Mouse (Mus musculus) liver, embryonic 13.5 days (tissue): ENCODE measurements at regions not wholly inside any gene's neighbourhood (a gene's known extent, or its start where the extent isn't known, plus 50 kb on each side); places are given as distances from the start of the nearest gene placed in this dataset.

Experiments
- ATAC-seq: fragments of 200-750 bp; cut with Nextera tagmentation; 2 replicates; pipeline ENCODE4 v1.8.0; 2017; ENCODE audit warnings: low read depth, mild to moderate bottlenecking, moderate number of reproducible peaks, moderate library complexity
- DNase-seq: peaks from one replicate; pipeline ENCODE4 v3.0.0; 2022
- H3K27ac ChIP-seq: fragments of 300-500 bp; sonication (generic); 2 replicates; pipeline ENCODE4 v1.5.1; 2015; ENCODE audit warnings: moderate library complexity, mild to moderate bottlenecking, inconsistent platforms
- H3K27me3 ChIP-seq: fragments of 300-500 bp; sonication (generic); 2 replicates; pipeline ENCODE4 v1.6.1; 2015; ENCODE audit warnings: mild to moderate bottlenecking, inconsistent platforms
- H3K36me3 ChIP-seq: fragments of 300-500 bp; sonication (generic); 2 replicates; pipeline ENCODE4 v1.6.1; 2015; ENCODE audit warnings: mild to moderate bottlenecking, inconsistent platforms
- H3K4me1 ChIP-seq: fragments of 300-500 bp; sonication (generic); replicated peaks from 2 replicates; pipeline ENCODE4 v1.6.1; 2015; ENCODE audit warnings: inconsistent platforms
- H3K4me2 ChIP-seq: fragments of 300-500 bp; sonication (generic); 2 replicates; pipeline ENCODE4 v1.6.1; 2015; ENCODE audit warnings: inconsistent platforms, mild to moderate bottlenecking, moderate library complexity
- H3K4me3 ChIP-seq: fragments of 300-500 bp; sonication (generic); replicated peaks from 2 replicates; pipeline ENCODE4 v1.5.1; 2015; ENCODE audit warnings: mild to moderate bottlenecking, inconsistent platforms
- H3K9ac ChIP-seq: fragments of 300-500 bp; sonication (generic); 2 replicates; pipeline ENCODE4 v1.6.1; 2015; ENCODE audit warnings: mild to moderate bottlenecking, inconsistent platforms
- H3K9me3 ChIP-seq: fragments of 300-500 bp; sonication (generic); replicated peaks from 2 replicates; pipeline ENCODE4 v1.6.1; 2016; ENCODE audit warnings: inconsistent platforms
- WGBS: fragments of 180-500 bp; shearing (Covaris S2); methylation state at CpG from one replicate; pipeline ENCODE4 v1.1.7; 2015; ENCODE audit not compliant: insufficient replicate concordance; 5-methylcytosine and 5-hydroxymethylcytosine counted together

DNA sequence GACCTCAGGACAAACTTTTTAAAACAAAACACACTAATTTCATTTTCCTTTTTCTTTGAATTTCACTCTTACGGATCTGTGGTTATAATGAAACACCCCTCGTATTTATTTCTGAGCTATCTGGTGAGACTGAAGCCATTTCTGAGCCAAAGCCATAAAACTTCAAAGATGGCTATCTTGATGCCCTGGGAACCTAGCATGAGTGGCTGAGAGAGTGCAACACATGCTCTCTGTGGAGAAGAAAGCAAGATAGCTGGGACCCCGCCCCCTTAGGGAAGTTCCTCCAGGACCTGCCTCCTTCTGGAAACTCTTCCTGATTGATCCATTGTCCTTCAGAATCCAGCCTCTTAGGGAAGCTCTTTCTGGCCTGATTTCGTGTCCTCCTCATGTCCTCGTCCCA lies 57.6 kb upstream of the Myb start:
- H3K4me3 ChIP-seq: no peak overlapping the region
- no peaks in the 10 kb centered on the region for H3K27me3 ChIP-seq
- peaks cover 37% of the 10 kb centered on the region for H3K4me1 ChIP-seq
- whole genome bisulfite sequencing: 60% methylated on average over 5 of the region's 5 CpGs
- no peak for DNase-seq
- H3K9me3 ChIP-seq: no peaks in the 10 kb centered on the region
- ATAC-seq: no peak
- no peak overlapping the region for H3K27ac ChIP-seq
- H3K36me3 ChIP-seq: no peaks in the 10 kb centered on the region
- no peak overlapping the region for H3K9ac ChIP-seq
- H3K4me2 ChIP-seq: no peak overlapping the region

DNA sequence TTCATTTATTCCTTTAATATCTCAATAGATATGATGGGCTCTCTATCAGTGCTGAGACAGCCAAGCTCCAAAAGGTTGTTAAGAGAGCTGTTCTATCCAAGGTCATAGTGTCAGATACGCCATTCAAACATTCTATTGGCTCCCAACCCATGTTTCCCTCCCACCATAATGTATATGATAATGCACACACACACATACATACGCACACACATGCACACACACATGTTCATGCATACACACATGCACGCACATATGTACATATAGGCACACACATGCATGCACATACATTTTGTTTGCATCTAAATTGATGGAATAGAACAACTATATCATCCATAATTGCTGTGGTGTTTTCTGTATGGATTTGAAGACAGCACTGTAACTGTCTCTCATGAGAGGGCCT lies 60.0 kb upstream of the Myb start:
- Histone ChIP-seq H3K9me3 (no peaks in the 10 kb centered on the region), H3K4me2 (no peak overlapping the region), H3K9ac (no peak overlapping the region), H3K27ac (peak overlapping the region; percentile 86), H3K4me3 (no peak overlapping the region), H3K27me3 (no peaks in the 10 kb centered on the region), H3K36me3 (no peaks in the 10 kb centered on the region), H3K4me1 (peaks cover 37% of the 10 kb centered on the region)
- ATAC-seq: no peak
- DNase-seq: no peak
- WGBS: 66% methylated on average over 3 of the region's 3 CpGs

DNA sequence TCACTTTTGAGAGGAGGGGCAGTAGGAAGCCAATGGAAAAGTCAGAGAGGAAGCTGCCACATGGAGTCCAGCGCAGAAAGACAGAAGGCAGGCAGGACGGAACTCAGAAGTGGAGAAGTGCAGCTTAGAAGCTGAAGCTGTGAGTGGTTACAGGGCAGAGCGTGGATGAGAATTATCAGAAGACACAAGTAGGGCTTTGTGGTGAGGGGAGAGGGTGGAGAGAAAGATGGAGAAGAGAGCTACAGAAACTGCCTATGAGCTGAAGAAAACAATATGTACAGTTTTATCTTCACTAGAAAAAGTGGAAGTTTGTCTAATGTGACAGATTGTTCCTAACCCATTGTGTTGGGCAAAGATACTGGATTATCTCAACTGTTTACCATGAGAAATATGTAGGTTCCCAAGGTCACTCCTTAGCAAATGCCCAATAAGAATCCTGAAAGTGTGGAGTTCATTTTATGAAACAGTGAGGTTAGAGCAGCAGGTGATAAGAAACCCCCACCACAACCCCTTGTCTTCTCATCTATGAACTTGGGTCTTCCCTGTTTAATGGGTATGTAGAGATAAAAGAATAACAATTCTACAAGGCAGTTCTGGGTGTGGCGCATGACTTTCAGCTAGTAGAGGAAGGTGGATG lies 60.6 kb upstream of the Myb start:
- Histone ChIP-seq H3K4me1 (peaks cover 39% of the 10 kb centered on the region), H3K4me3 (no peak overlapping the region), H3K4me2 (peak overlapping the region; percentile 33; the same call in 1 of the 2 replicates), H3K36me3 (no peaks in the 10 kb centered on the region), H3K9me3 (no peaks in the 10 kb centered on the region), H3K27ac (peak overlapping the region; percentile 86), H3K9ac (no peak overlapping the region), H3K27me3 (no peaks in the 10 kb centered on the region)
- WGBS: 17% methylated on average over 4 of the region's 4 CpGs
- DNase-seq (peak; percentile 29), ATAC-seq (peak; percentile 83)

DNA sequence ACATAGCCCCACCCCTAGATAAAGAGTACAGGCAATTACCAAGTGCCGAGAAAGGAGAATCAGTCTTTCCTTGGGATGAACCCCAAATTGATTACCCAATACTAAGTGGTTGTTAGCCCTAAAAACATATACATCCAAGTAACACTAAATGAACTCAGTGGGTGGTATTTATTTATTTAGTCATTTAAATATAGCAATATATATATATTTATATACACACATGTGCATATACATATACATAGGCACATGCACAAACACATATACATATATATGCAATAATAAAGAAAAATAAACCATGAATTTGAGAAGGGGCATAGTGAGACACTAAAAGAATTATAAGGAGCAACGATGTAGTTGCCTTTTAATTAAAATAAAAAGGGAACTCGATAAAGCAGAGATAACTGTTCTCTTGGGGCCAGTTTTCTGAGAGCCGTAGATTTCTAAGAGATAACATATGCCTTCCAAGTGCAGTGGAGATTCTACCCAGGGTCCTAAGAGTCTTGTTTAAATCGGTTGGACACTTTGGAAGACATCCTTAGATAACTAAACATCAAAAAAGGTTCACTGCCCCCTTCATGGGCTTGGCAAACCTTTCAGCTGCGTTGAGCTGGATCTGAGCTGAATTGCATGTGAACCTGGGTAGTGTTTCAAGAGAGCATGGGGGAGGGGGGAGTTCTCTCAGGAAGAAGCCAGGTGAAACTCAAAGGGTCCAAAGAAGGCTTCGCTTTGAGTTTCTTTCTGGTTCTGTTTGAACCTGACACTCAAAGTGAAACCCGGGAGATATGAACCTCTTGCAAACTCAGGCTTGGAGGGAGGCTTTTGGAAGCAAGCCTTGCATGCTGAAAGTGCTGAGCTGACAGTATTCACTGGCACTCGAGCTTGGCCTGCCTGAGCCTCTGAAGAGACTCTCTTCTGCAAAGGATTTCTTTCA lies 61.6 kb upstream of the Myb start:
- peak overlapping the region; percentile 86 for H3K27ac ChIP-seq

DNA sequence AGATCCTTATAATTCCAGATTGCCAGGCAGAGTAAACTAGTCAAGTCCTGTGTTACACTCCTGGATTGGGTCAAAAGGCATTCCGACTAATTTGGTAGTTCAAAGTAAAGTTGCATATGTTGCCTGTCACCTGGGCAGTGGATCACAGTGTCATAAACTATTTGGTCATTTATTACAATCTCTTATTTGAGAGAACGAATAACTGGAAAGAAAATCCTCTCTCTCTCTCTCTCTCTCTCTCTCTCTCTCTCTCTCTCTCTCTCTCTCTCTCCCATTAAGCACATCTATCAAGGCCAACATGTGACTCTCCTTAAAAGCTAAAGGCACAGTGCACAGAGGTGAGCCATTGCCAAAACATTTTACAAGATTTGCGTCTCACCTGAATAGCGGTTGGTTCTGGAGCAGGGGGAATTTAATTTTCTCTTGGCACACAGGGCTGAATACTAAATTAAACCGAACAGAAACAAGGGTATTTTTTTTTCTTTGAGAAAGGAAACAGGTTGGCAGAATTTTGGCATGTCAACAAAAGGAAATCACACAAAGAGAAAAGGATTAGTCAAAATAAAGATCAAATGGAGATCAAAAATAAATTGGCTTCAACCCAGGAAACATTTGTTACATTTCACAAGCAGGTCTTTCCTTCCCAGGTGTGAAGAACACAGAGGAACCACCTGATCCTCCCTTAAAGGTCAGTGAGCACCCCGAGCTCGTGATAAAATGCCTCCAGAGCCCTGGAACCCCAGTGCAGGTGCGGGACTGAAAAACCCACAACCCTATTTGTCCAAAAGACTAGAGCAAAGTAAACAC lies 62.5 kb upstream of the Myb start:
- Histone ChIP-seq H3K9ac (no peak overlapping the region), H3K27me3 (no peaks in the 10 kb centered on the region), H3K36me3 (no peaks in the 10 kb centered on the region), H3K4me1 (peaks cover 55% of the 10 kb centered on the region), H3K27ac (peak overlapping the region; percentile 61), H3K9me3 (no peaks in the 10 kb centered on the region), H3K4me2 (no peak overlapping the region), H3K4me3 (no peak overlapping the region)
- 75% methylated on average over 8 of the region's 8 CpGs for WGBS
- no peak for DNase-seq
- ATAC-seq: no peak

More for the DNA sequence above, 61.6 kb upstream of the Myb start:
- no peaks in the 10 kb centered on the region for H3K9me3 ChIP-seq
- DNase-seq: no peak
- WGBS: 47% methylated on average over 9 of the region's 9 CpGs
- H3K4me2 ChIP-seq: peak overlapping the region; percentile 33; the same call in 1 of the 2 replicates
- H3K9ac ChIP-seq: no peak overlapping the region
- H3K27me3 ChIP-seq: no peaks in the 10 kb centered on the region
- no peaks in the 10 kb centered on the region for H3K36me3 ChIP-seq
- H3K4me3 ChIP-seq: no peak overlapping the region
- no peak; the same call in 1 of the 2 replicates for ATAC-seq
- peaks cover 48% of the 10 kb centered on the region for H3K4me1 ChIP-seq

DNA sequence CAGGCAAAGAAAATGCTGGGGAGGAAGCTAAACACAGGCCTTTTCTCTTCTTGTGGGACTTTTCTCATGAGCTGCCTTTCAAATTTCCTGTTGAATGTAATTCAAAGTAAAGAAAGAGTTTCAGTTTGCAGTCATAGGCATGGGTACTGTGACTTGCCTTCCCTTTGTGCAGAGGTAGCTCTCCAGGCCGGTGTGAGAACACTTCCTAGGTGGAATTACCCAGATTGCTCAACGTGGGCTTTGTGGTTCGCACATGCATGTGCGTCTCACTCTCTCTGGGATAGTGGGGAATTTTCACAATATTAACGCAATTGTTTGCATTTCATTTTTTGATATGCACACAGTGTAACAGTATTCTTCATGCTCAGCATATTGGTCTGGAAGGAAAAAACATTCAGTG lies 63.4 kb upstream of the Myb start:
- Histone ChIP-seq H3K27ac (no peak overlapping the region), H3K4me3 (no peak overlapping the region), H3K9ac (no peak overlapping the region), H3K4me2 (no peak overlapping the region), H3K36me3 (no peaks in the 10 kb centered on the region), H3K4me1 (peaks cover 54% of the 10 kb centered on the region), H3K27me3 (no peaks in the 10 kb centered on the region), H3K9me3 (no peaks in the 10 kb centered on the region)
- ATAC-seq (no peak), DNase-seq (no peak)
- 81% methylated on average over 5 of the region's 5 CpGs for WGBS

DNA sequence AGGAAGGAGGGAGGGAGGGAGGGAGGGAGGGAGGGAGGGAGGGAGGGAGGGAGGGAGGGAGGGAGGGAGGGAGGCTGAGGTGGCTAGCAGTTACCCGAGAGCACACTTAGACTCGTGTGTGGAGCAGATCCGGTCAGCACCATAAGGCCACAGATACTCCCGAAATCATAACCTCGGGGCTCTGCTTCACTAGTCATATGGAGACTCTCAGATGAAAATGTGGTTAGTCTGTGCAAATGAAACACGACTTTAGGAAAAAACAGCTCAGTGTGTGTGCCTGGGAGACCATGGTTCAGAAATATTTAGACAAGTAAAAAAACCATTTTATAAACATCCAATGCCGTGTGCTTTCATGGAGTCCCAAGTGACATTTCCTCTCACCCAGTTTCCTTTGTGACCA lies 65.4 kb upstream of the Myb start:
- DNase-seq: no peak
- H3K27ac ChIP-seq: 0 out of 2 replicates have a peak overlapping the region, but pooled peaks have one; percentile 3

DNA sequence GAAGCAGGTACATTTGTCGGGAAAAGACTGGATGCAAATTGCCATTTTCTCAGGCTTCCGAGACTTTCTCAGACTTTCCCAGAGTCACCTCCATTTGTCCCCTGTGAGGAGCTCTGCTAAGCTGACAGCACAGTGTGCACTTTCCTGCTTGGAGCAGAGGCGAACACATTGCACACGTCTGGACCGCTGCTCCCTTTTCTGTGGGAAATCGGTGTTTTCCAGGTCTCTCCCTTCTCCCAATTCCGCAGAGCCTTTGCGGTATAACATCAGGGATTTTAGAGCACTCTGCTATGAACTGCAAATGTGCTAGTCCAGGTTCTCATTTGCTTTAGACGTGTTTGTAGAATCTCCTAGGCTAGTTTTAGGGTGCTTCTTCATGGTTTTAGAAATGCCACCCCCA lies 67.0 kb upstream of the Myb start:
- DNase-seq: no peak
- 71% methylated on average over 9 of the region's 9 CpGs for WGBS
- Histone ChIP-seq H3K27me3 (no peaks in the 10 kb centered on the region), H3K4me3 (no peak overlapping the region), H3K4me2 (no peak overlapping the region), H3K9me3 (no peaks in the 10 kb centered on the region), H3K9ac (no peak overlapping the region), H3K4me1 (peaks cover 32% of the 10 kb centered on the region), H3K36me3 (no peaks in the 10 kb centered on the region), H3K27ac (peak overlapping the region; percentile 49)
- no peak for ATAC-seq

More for the DNA sequence above, 65.4 kb upstream of the Myb start:
- H3K9me3 ChIP-seq: no peaks in the 10 kb centered on the region
- H3K27me3 ChIP-seq: no peaks in the 10 kb centered on the region
- no peak overlapping the region for H3K4me3 ChIP-seq
- ATAC-seq: no peak
- WGBS: 63% methylated on average over 7 of the region's 7 CpGs
- H3K36me3 ChIP-seq: no peaks in the 10 kb centered on the region
- peaks cover 45% of the 10 kb centered on the region for H3K4me1 ChIP-seq
- H3K4me2 ChIP-seq: no peak overlapping the region
- H3K9ac ChIP-seq: no peak overlapping the region

DNA sequence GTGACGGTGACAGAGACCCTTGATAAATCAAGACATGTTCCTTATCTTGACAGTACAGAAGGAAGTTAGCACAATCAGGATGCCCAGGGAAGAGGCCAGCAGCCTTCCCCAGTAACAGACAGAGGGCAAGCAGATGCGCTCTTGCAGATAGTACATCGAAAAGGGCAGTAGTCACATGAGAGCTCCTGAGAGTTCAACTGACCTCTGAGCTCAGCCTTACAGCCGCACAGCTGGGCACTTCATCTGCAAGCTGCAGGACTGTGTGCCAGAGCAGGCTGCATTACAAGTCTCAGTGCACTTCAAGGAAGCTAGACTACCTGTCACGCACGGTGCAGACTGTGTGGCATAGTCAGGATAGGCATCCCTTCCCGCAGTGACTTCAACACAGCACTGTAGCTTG lies 67.2 kb upstream of the Hbs1l start:
- Histone ChIP-seq H3K4me1 (peaks cover 28% of the 10 kb centered on the region), H3K4me2 (peak overlapping the region; percentile 58), H3K9me3 (no peaks in the 10 kb centered on the region), H3K4me3 (peak overlapping the region; percentile 18), H3K27me3 (no peaks in the 10 kb centered on the region), H3K27ac (peak overlapping the region; percentile 63), H3K36me3 (no peaks in the 10 kb centered on the region), H3K9ac (peak overlapping the region; percentile 44; the same call in 1 of the 2 replicates)
- DNase-seq (peak; percentile 75), ATAC-seq (peak; percentile 99)
- 11% methylated on average over 7 of the region's 7 CpGs for WGBS

DNA sequence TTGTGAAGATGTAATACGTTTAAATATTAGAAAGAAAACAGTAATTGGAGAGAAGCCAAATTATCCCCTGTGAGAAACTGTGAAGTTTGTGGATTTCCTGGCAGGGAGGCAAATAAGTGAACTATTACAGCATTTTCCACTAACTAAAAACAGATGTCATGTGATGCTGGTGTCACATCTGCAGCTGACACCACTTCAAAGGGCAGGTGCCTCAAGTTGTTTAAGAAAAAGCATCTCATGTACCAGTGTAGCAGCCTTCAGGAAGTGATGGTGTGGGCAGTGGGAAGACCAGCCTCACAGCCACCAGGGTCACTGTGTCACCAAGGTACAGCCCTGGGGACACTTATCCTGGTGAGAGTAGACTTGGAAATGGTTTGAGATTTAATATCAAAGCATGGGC lies 60.6 kb upstream of the Hbs1l start:
- H3K4me1 ChIP-seq: peaks cover 16% of the 10 kb centered on the region
- no peaks in the 10 kb centered on the region for H3K27me3 ChIP-seq
- 66% methylated on average over 1 of the region's 1 CpGs for WGBS
- no peak overlapping the region for H3K9ac ChIP-seq
- H3K36me3 ChIP-seq: no peaks in the 10 kb centered on the region
- no peak for DNase-seq
- H3K4me2 ChIP-seq: no peak overlapping the region
- H3K4me3 ChIP-seq: no peak overlapping the region
- ATAC-seq: no peak
- H3K9me3 ChIP-seq: no peaks in the 10 kb centered on the region
- no peak overlapping the region for H3K27ac ChIP-seq

DNA sequence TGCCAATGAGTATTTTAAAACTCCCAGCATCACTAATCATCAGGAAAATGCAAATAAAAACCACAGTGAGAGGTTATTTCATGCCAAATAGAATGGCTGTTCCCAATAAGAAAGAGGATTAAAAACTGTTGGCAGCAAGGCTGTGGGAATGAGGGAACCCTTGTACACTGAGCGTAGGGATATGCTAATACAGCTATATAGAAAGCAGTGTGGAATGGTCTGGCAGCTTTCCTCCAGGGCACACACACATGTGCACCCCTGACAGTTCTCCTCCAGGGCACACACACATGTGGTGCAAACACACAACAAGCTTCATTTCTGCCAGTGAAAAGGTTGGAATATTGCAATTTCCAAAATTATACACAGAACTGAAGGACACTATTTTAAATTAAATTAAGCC lies 58.8 kb upstream of the Hbs1l start:
- Histone ChIP-seq H3K27me3 (no peaks in the 10 kb centered on the region), H3K27ac (0 out of 2 replicates have a peak overlapping the region, but pooled peaks have one; percentile 25), H3K9ac (no peak overlapping the region), H3K9me3 (no peaks in the 10 kb centered on the region), H3K36me3 (no peaks in the 10 kb centered on the region), H3K4me3 (no peak overlapping the region), H3K4me2 (no peak overlapping the region), H3K4me1 (peaks cover 34% of the 10 kb centered on the region)
- 76% methylated on average over 1 of the region's 1 CpGs for WGBS
- ATAC-seq (no peak), DNase-seq (no peak)
